Mouse (Mus musculus) heart, embryonic 11.5 days (tissue): Measurements from ENCODE around the gene Pip4k2a. TPM values are rescaled to one million over a fixed set of nuclear protein-coding genes. Genes with fewer than 3 reads are reported as not detected.

Experiments
- ATAC-seq: fragments of 200-750 bp; cut with Nextera tagmentation; replicated peaks from 2 replicates; pipeline ENCODE4 v1.8.0; 2017; ENCODE audit warnings: moderate library complexity; ENCODE audit not compliant: insufficient number of reproducible peaks, low FRiP score, low TSS enrichment
- H3K27ac ChIP-seq: fragments of 300-500 bp; sonication (generic); 2 replicates; pipeline ENCODE4 v1.5.1; 2014; ENCODE audit warnings: mild to moderate bottlenecking, low read depth, low read length
- H3K27me3 ChIP-seq: fragments of 300-500 bp; sonication (generic); 2 replicates; pipeline ENCODE4 v1.6.1; 2014; ENCODE audit warnings: mild to moderate bottlenecking, low read length, mixed read lengths; ENCODE audit not compliant: control insufficient read depth, insufficient read depth
- H3K36me3 ChIP-seq: fragments of 300-500 bp; sonication (generic); 2 replicates; pipeline ENCODE4 v1.6.1; 2014; ENCODE audit warnings: mild to moderate bottlenecking, low read length, moderate library complexity, mixed read lengths; ENCODE audit not compliant: control insufficient read depth, insufficient read depth
- H3K4me1 ChIP-seq: fragments of 300-500 bp; sonication (generic); 2 replicates; pipeline ENCODE4 v1.6.1; 2014; ENCODE audit warnings: low read length; ENCODE audit not compliant: control insufficient read depth, insufficient read depth
- H3K4me2 ChIP-seq: fragments of 300-500 bp; sonication (generic); 2 replicates; pipeline ENCODE4 v1.6.1; 2014; ENCODE audit warnings: mild to moderate bottlenecking, moderate library complexity
- H3K4me3 ChIP-seq: fragments of 300-500 bp; sonication (generic); 2 replicates; pipeline ENCODE4 v1.5.1; 2014; ENCODE audit warnings: low read depth, low read length
- H3K9ac ChIP-seq: fragments of 300-500 bp; sonication (generic); 2 replicates; pipeline ENCODE4 v1.6.1; 2014; ENCODE audit warnings: mild to moderate bottlenecking, low read depth, low read length, moderate library complexity
- H3K9me3 ChIP-seq: fragments of 300-500 bp; sonication (generic); replicated peaks from 2 replicates; pipeline ENCODE4 v1.6.1; 2016; ENCODE audit warnings: low read length; ENCODE audit not compliant: control insufficient read depth
- WGBS: fragments of 180-500 bp; shearing (Covaris S2); extraction: QIAGEN DNeasy Blood & Tissue Kit; methylation state at CpG from one replicate; pipeline ENCODE4 v1.1.7; 2014; ENCODE audit not compliant: insufficient replicate concordance; 5-methylcytosine and 5-hydroxymethylcytosine counted together
- polyA plus RNA-seq: library from polyadenylated mRNA; unstranded; fragments of >200 nt; fragmentation: Nextera tagmentation; extraction: Ambion mirVana; gene quantifications from 2 replicates; pipeline ENCODE4 v1.2.1, GENCODE M21; 2014

The Pip4k2a gene
- polyA plus RNA-seq, 1 experiment from 2014 or later, result 7.7 TPM

DNA sequence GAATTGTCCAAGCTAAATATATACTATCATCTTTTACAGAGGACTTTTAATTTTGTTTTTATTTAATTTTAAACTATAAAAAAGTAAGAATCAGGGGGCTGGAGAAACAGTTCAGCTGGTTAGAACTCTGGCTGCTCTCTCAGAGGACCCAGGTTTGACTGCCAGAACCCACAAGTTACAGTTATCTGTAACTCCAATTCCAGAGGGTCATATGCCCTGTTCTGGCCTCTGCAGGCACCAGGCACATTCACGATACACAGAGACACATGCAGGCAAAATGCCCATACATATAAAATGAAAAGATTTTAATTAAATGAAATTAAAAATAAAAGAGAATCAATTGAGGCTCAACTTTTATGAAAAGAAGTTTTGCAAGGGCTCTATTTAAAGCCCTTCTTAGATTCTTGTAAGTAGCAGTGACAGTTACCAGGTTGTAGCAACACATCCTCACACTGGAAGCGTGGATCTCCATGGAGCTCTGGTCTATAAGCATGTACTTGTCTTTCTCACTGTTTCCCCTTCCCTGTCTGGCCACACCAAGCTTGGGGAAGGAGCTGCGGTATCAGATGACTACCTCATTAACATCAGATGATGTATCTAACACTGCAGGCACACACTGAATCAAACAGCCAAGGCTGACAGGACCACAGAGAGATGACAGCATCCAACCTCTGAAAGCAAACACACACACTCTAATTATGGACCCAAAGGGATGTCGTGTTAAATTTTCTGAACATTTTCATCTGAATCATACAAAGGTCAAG is 22.9 kb downstream of the Pip4k2a start:
- Histone ChIP-seq H3K27ac (no peak overlapping the region), H3K4me1 (peaks cover 5% of the 10 kb centered on the region; the same call in 1 of the 2 replicates), H3K4me2 (no peak overlapping the region), H3K4me3 (no peak overlapping the region), H3K9ac (no peak overlapping the region), H3K9me3 (peaks cover 6% of the 10 kb centered on the region; the same call in 1 of the 2 replicates), H3K36me3 (0 out of 2 replicates have a peak, but pooled peaks cover 2% of the 10 kb centered on the region), H3K27me3 (no peaks in the 10 kb centered on the region)
- WGBS, result 66% methylated on average over 4 of the region's 4 CpGs
- ATAC-seq, result no peak

DNA sequence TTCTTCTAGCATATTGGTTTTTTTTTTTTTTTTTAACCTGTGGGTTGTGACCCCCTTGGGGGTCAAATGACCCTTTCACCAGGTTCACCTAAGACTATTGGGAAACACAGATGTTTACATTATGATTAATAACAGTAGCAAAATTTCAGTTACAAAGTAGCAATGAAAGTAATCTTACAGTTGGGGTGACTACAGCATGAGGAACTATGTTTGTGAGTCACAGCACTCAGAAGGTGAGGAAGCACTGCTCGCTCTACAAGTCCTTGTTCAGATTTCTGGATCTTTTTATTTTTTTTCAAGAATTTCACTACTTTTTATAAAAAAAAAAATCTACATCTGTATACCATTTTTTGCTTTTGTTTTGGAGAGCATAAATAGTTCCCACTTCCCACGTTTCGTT is 26.4 kb downstream of the Pip4k2a start:
- no peaks in the 10 kb centered on the region for H3K27me3 ChIP-seq
- no peak for ATAC-seq
- H3K4me3 ChIP-seq, result no peak overlapping the region
- H3K9me3 ChIP-seq, result peaks cover 6% of the 10 kb centered on the region; the same call in 1 of the 2 replicates
- H3K9ac ChIP-seq, result no peak overlapping the region
- no peak overlapping the region for H3K4me2 ChIP-seq
- no peak overlapping the region for H3K27ac ChIP-seq
- 79% methylated on average over 3 of the region's 3 CpGs for WGBS
- H3K36me3 ChIP-seq, result 0 out of 2 replicates have a peak, but pooled peaks cover 2% of the 10 kb centered on the region
- H3K4me1 ChIP-seq, result peaks cover 11% of the 10 kb centered on the region

DNA sequence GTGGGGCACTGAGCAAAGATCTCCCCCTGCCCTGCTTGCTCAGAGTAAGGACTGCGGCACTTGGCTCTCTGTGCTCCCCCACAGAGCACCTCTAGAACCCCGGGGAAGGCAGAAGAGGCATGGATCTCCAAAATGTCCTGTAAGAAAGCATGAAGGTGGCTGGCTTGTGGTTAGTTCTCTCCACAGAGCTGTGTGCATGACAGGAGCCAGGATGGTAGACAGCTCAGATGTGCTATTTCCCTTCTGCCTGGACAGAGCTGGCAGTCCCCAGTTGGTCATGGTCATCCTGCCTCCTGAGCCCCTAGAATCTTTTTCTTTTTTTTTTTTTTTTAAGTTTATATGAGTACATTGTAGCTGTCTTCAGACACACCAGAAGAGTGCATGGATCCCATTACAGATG is 27.5 kb downstream of the Pip4k2a start:
- ATAC-seq, result no peak
- 73% methylated on average over 2 of the region's 2 CpGs for WGBS
- H3K27ac ChIP-seq, result no peak overlapping the region

DNA sequence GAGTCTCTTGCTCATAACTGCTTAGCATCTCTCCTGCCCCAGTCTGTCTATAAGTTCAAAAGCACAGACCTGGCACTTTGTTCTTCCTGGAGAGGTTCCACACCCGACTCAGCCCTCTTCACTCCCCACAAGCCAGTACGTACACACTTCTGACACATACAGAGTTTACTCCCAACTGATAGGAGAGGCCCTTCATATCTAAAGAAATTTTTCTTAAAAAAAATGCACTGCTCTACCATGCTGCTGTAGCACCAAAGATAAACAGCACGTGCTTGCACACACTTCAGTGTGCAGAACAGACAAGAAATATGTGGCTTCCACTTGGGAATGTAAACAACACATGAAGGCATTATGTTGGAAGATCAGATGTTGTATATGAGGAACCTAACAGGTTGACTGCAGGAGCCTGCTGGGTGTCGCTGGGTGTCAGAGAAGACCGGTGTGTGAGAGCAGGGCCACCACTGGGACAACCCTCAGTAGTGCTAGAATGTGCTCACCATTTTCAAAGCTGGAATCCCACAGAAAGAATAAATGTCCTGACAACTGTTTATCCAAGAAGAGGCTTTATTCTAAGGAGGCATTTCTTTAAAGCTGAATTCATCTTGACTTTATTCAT is 28.8 kb downstream of the Pip4k2a start:
- H3K4me3 ChIP-seq, result no peak overlapping the region
- 51% methylated on average over 5 of the region's 5 CpGs for WGBS
- H3K27me3 ChIP-seq, result no peaks in the 10 kb centered on the region
- peaks cover 14% of the 10 kb centered on the region for H3K4me1 ChIP-seq
- H3K4me2 ChIP-seq, result no peak overlapping the region
- H3K36me3 ChIP-seq, result 0 out of 2 replicates have a peak, but pooled peaks cover 2% of the 10 kb centered on the region
- H3K27ac ChIP-seq, result no peak overlapping the region
- H3K9ac ChIP-seq, result no peak overlapping the region
- no peak; the same call in 1 of the 2 replicates for ATAC-seq
- H3K9me3 ChIP-seq, result peaks cover 6% of the 10 kb centered on the region; the same call in 1 of the 2 replicates

More for the DNA sequence above, 27.5 kb downstream of the Pip4k2a start:
- H3K9ac ChIP-seq, result no peak overlapping the region
- peaks cover 11% of the 10 kb centered on the region for H3K4me1 ChIP-seq
- H3K9me3 ChIP-seq, result peaks cover 6% of the 10 kb centered on the region; the same call in 1 of the 2 replicates
- H3K36me3 ChIP-seq, result 0 out of 2 replicates have a peak, but pooled peaks cover 2% of the 10 kb centered on the region
- H3K4me2 ChIP-seq, result no peak overlapping the region
- no peaks in the 10 kb centered on the region for H3K27me3 ChIP-seq
- H3K4me3 ChIP-seq, result no peak overlapping the region

DNA sequence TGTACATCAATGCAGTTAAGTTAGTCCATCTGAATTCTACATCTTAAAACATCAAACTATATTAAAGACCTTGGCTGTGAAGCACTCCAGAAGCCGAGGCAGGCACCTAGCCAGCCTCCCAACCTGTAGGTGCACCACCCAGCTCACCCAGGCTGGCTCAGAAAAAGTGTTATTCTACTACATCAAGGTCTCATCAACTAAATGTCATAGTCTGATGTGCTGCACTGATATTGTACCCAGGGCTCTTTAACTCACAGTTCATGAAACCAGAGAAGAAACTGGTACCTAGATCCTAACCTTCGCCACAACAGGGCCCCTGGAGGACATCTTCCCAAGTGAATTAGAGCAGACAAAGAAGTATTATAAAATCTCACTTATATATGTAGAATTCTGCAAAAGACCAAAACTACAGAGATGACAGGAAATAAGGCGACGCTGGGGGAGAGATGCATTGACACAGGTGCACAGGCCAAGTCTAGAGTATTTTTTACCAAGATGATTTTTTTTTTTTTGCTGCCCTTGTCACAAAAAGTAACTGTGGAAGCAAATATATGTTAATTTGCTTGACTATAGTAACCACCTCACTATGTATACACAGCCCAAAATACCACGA is 30.4 kb downstream of the Pip4k2a start:
- no peak overlapping the region for H3K4me2 ChIP-seq
- peaks cover 1% of the 10 kb centered on the region; the same call in 1 of the 2 replicates for H3K9me3 ChIP-seq
- no peaks in the 10 kb centered on the region for H3K27me3 ChIP-seq
- 92% methylated on average over 5 of the region's 5 CpGs for WGBS
- H3K4me3 ChIP-seq, result no peak overlapping the region
- ATAC-seq, result no peak
- peaks cover 14% of the 10 kb centered on the region for H3K4me1 ChIP-seq
- H3K9ac ChIP-seq, result no peak overlapping the region
- H3K36me3 ChIP-seq, result no peaks in the 10 kb centered on the region
- H3K27ac ChIP-seq, result no peak overlapping the region

DNA sequence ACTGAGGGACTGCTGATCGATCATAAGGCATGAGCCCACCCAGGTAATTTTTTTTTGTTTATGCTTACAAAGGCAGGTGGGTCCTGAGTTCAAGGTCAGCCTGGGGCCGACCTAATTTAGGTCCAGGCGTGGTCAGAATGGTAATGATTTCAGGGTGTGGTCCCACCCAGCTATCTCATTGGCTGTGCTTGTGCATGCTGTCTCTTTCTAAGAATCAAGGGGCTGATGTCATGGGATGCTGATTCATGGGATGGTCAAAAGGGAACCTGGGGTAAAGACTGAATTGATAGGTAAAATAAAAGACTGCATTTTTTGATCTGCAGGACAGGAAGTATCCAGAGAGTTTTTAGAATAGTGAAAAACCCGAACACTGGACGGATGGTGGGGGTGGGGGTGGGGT is 31.4 kb downstream of the Pip4k2a start:
- H3K36me3 ChIP-seq, result no peaks in the 10 kb centered on the region
- WGBS, result 82% methylated on average over 5 of the region's 5 CpGs
- no peaks in the 10 kb centered on the region for H3K9me3 ChIP-seq
- no peak for ATAC-seq
- no peaks in the 10 kb centered on the region for H3K27me3 ChIP-seq
- H3K4me2 ChIP-seq, result no peak overlapping the region
- no peak overlapping the region for H3K9ac ChIP-seq
- H3K27ac ChIP-seq, result no peak overlapping the region
- peaks cover 14% of the 10 kb centered on the region for H3K4me1 ChIP-seq
- no peak overlapping the region for H3K4me3 ChIP-seq

DNA sequence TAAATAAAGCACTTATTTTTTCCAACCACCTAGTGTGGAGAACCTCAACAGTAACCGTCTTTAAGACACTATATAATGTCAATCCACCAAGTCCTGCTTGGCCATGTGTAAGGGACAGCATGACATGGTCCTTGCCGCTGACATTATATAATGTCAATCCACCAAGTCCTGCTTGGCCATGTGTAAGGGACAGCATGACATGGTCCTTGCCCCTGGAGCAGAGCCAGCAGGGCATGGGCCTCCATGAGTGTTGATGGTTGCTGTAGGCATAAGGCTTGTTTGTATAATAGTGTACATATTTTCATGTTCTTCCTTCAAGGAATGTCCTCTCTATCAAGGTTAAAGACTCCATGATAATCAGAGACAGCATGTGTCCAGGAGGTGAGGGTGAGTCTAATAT is 32.0 kb downstream of the Pip4k2a start:
- no peak for ATAC-seq
- 90% methylated on average over 2 of the region's 2 CpGs for WGBS
- H3K4me3 ChIP-seq, result no peak overlapping the region

DNA sequence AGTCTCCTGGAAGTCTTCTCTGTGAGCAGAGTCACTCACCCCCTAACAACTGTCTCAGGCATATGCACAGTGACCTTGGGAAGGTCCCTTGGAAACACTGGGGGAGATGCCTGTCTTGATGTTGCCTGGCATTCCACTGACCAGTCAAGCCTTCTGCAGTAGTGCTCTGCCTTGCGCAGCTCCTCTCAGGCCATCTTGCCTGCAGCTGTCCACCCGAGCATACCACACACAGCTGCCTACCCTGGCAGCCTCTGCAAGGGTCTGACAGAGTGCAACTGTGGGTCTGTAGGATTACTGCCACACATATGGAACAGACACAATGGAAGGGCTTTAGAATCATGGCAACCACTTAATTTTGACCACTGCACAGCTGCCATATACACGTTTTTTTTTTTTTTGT is 32.8 kb downstream of the Pip4k2a start:
- H3K27ac ChIP-seq, result no peak overlapping the region
- H3K36me3 ChIP-seq, result no peaks in the 10 kb centered on the region
- no peak for ATAC-seq
- no peak overlapping the region for H3K4me3 ChIP-seq
- H3K9me3 ChIP-seq, result no peaks in the 10 kb centered on the region
- no peak overlapping the region for H3K4me2 ChIP-seq
- WGBS, result 77% methylated on average over 3 of the region's 3 CpGs
- no peaks in the 10 kb centered on the region for H3K27me3 ChIP-seq
- no peak overlapping the region for H3K9ac ChIP-seq
- peaks cover 21% of the 10 kb centered on the region for H3K4me1 ChIP-seq

More for the DNA sequence above, 32.0 kb downstream of the Pip4k2a start:
- no peaks in the 10 kb centered on the region for H3K36me3 ChIP-seq
- H3K4me1 ChIP-seq, result peaks cover 14% of the 10 kb centered on the region
- H3K27me3 ChIP-seq, result no peaks in the 10 kb centered on the region
- no peaks in the 10 kb centered on the region for H3K9me3 ChIP-seq
- no peak overlapping the region for H3K4me2 ChIP-seq
- no peak overlapping the region for H3K9ac ChIP-seq
- no peak overlapping the region for H3K27ac ChIP-seq
